Mouse (Mus musculus) effector memory CD4-positive, alpha-beta T cell, adult 5 months (primary cell): ENCODE measurements around the gene Gm5538. TPM values are rescaled to one million over a fixed set of nuclear protein-coding genes. Genes with fewer than 3 reads are reported as not detected.

ENCODE experiments used
- polyA plus RNA-seq: library from polyadenylated mRNA; unstranded; fragments of 100-300 nt; shearing (Covaris generic); gene quantifications from one replicate; pipeline ENCODE4 v1.2.1, GENCODE M21; 2017

Gene Gm5538
- polyA plus RNA-seq = not detected

GRCm38 (mm10) chr3:59729490-59729889, at the start of gene Gm5538:
Gm5538 (plus strand) TSS chr3:59729790.

Other genes starting within 250 kb of the Gm5538 start
- not detected for gene Gm8298, start 131.3 kb downstream of the Gm5538 start, polyA plus RNA-seq
- gene C130079G13Rik, start 195.4 kb downstream of the Gm5538 start, polyA plus RNA-seq = not detected